Mouse (Mus musculus) megakaryocyte, embryonic 14.5 days (primary cell): ENCODE data around the gene Akt2. TPM values are rescaled to one million over a fixed set of nuclear protein-coding genes. Genes with fewer than 3 reads are reported as not detected.
A peak's percentile ranks its signal among the peaks of the same experiment; 100 is the strongest.

Source experiments
- H3K27me3 ChIP-seq: replicated peaks from 2 replicates; pipeline ENCODE3; 2012; ENCODE audit warnings: inconsistent platforms
- H3K36me3 ChIP-seq: replicated peaks from 2 replicates; pipeline ENCODE3; 2012; ENCODE audit warnings: low read length, inconsistent platforms, mixed read lengths
- H3K4me1 ChIP-seq: 2 replicates; pipeline ENCODE4 v1.6.1; 2012; ENCODE audit warnings: inconsistent platforms
- H3K4me3 ChIP-seq: replicated peaks from 2 replicates; pipeline ENCODE3; 2012; ENCODE audit warnings: moderate library complexity, mild to moderate bottlenecking, inconsistent platforms
- H3K9me3 ChIP-seq: 2 replicates; pipeline ENCODE4 v1.6.1; 2012; ENCODE audit warnings: inconsistent platforms
- FLI1 ChIP-seq: IDR thresholded peaks from 2 replicates; pipeline ENCODE4 v1.6.1; 2012; ENCODE audit warnings: low read length, inconsistent platforms, mixed read lengths
- GATA1 ChIP-seq: IDR thresholded peaks from 3 replicates; pipeline ENCODE4 v1.6.1; 2012; ENCODE audit warnings: mixed read lengths, low read length, inconsistent platforms, borderline replicate concordance
- polyA plus RNA-seq: library from polyadenylated mRNA; stranded (reverse); fragments of >175 nt; gene quantifications from 2 replicates; pipeline ENCODE4 v1.2.3, GENCODE M21; 2012; ENCODE audit warnings: low replicate concordance; ENCODE audit not compliant: insufficient read depth

Akt2 gene
- polyA plus RNA-seq, 1 experiment: 72.3 TPM

DNA sequence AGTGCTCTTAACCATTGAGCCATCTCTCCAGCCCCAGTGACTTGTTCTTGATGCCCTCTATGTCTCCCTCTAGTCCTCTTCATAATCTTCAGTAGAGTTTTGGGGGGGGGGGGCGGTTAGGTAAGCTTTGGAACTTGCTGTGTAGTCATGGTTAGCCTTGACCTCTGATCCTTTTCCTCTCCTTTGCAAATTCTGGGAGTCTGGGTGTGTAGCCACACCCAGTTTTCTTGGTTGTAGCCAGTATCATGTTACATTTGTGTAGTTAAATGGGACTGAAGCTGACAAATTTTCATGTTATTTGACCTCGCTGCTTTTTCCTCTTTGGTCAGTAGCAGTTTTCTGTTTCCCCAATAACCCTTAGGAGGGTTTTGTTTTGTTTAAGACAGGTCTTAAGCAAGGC lies 4.5 kb upstream of the Akt2 start:
- Histone ChIP-seq H3K4me3 (no peak overlapping the region), H3K4me1 (peaks cover 16% of the 10 kb centered on the region; the same call in 1 of the 2 replicates), H3K27me3 (no peaks in the 10 kb centered on the region), H3K36me3 (peaks cover 36% of the 10 kb centered on the region), H3K9me3 (no peaks in the 10 kb centered on the region)
- TF ChIP-seq FLI1 (no peak), GATA1 (no peak)

DNA sequence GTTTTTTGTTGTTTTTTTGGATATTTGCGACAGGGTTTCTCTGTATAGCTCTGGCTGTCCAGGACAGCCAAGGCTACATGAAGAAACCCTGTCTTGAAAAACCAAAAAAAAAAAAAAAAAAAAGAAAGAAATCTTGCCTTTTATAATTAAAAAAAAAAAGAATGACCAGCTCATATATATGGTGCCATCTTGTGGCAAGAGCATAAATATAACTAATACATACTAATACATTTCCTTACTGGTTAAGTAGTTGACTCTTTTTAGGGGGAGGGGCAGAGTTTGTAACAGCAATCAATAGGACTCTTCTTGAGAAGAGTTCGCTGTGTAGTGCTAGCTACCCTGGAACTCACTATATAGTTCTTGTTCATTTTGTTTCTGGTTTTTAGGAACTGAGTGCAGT lies 3.6 kb upstream of the Akt2 start:
- Histone ChIP-seq H3K9me3 (no peaks in the 10 kb centered on the region), H3K4me1 (peaks cover 20% of the 10 kb centered on the region), H3K27me3 (no peaks in the 10 kb centered on the region), H3K36me3 (peaks cover 28% of the 10 kb centered on the region), H3K4me3 (no peak overlapping the region)
- TF ChIP-seq GATA1: no peak

DNA sequence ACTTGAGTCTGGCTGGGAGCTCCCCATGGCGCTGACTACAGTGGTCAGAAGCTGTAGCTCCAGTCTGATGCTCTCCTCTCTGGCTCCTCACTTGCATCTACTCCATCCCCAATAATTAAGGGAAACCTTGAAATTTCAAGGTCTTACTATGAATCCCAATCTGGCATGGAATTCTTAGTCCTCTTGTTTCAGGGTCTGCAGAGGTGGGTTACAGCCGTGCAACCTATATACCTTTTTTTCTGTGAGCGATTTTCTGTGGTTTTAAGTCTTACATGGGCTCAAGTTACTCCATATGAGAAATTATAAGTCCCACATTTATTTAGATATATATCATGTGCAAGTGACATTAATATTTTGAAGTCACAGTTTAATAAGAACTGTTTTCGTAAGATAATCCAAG lies 1.3 kb upstream of the Akt2 start:
- Histone ChIP-seq H3K36me3 (peaks cover 30% of the 10 kb centered on the region), H3K4me1 (peaks cover 43% of the 10 kb centered on the region), H3K27me3 (no peaks in the 10 kb centered on the region), H3K9me3 (no peaks in the 10 kb centered on the region), H3K4me3 (no peak overlapping the region)
- TF ChIP-seq GATA1: no peak
- TF ChIP-seq FLI1: no peak

DNA sequence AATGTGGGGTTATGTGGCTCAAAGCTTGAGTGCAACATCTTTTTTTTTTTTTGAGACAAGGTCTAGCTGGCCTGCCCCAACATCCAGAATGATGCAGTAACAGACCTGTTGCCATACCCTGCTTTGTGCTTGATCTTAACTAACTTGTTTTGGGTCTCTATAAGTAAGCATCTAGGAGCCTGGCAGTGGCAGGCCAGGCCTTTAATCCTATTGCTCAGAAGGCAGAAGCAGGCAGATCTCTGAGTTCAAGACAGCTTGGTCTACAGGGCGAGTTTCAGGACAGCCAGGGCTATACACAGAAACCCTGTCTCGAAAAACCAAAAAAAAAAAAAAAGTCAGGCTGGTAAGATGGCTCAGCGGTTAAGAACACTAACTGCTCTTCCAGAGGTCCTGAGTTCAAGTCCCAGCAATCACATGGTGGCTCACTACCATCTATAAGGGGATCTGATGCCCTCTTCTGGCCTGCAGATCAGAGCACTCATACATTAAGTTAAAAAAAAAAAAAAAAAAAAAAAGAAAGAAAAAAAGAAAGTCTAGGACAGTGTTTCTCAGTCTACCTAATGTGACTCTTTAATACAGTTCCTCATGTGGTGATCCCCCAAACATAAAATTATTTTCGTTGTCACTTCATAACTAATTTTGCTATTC lies 662 bp upstream of the Akt2 start:
- Histone ChIP-seq H3K9me3 (no peaks in the 10 kb centered on the region), H3K27me3 (no peaks in the 10 kb centered on the region), H3K36me3 (peaks cover 28% of the 10 kb centered on the region), H3K4me3 (peak overlapping the region; percentile 96), H3K4me1 (peaks cover 49% of the 10 kb centered on the region)
- no peak for TF ChIP-seq GATA1
- no peak for TF ChIP-seq FLI1

DNA sequence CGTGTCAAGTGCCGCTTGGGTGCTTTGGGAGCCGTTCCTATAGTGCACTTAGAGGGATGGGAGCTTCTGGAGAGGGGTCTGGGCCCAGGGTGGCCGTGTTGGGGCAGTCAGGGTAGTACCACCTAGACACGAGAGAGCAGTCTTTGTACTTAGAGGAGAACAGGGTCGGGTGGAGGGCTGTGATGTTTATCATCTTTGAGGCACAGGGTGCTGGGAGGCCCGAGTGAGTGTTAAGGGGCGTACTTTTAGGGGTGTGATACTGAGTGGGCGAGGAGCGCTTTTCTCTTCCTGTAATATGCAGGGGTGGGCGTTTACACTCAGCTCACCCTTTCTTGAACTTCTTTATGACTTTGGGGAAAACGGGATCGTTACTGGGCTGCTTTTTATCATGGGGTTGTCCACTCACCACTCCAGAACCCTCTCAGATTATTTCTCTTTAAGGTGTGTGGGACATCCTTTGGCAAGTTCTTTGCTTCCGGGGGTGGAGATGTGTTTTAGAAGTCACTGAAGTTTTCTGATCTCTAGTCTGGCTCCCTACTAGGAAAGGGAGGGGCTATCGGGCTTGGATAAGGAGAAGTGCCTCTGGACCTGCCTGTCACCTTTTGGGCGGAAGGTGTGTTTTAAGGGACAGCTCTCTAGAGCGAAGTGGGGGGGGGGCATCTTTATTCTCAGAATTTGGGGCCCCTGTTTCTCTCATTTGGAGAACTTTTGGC lies 1.0 kb downstream of the Akt2 start:
- Histone ChIP-seq H3K4me3 (peak overlapping the region; percentile 96), H3K36me3 (peaks cover 38% of the 10 kb centered on the region), H3K27me3 (no peaks in the 10 kb centered on the region), H3K4me1 (peaks cover 57% of the 10 kb centered on the region), H3K9me3 (no peaks in the 10 kb centered on the region)
- TF ChIP-seq GATA1: no peak
- no peak for TF ChIP-seq FLI1

- H3K4me3 ChIP-seq: peak overlapping the region; percentile 96
- no peaks in the 10 kb centered on the region for H3K9me3 ChIP-seq
- TF ChIP-seq FLI1 (no peak), GATA1 (no peak)
- H3K36me3 ChIP-seq: peaks cover 44% of the 10 kb centered on the region
- H3K27me3 ChIP-seq: no peaks in the 10 kb centered on the region
- H3K4me1 ChIP-seq: peaks cover 60% of the 10 kb centered on the region
These were observed 1.7 kb downstream of the Akt2 start for GRCm38 (mm10) chr7:27592934-27593645.

- no peaks in the 10 kb centered on the region for H3K9me3 ChIP-seq
- H3K4me3 ChIP-seq: peak overlapping the region; percentile 78
- peaks cover 94% of the 10 kb centered on the region for H3K4me1 ChIP-seq
- H3K27me3 ChIP-seq: no peaks in the 10 kb centered on the region
- TF ChIP-seq GATA1 (no peak), FLI1 (no peak)
- peaks cover 69% of the 10 kb centered on the region for H3K36me3 ChIP-seq
These were observed 5.5 kb downstream of the Akt2 start for GRCm38 (mm10) chr7:27596586-27597503.

DNA sequence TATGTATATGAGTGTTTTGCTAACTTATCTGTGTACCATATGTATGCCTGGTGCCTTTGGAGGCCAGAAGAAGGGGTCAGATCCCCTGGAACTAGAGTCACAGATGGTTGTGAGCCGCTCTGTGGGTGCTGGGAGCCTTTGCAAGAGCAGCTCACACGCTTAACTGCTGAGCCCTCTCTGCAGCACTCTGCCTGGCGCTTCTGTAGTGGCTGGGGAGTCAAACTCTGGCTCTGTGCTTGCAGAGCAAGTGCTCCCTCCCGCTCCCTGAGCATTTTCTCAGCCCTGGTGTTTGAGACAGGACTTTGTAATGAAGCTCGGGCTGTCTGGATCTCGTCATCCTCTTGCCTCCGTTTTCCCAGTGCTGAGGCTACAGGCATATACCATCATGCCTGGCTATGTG lies 6.7 kb downstream of the Akt2 start:
- H3K36me3 ChIP-seq: peaks cover 72% of the 10 kb centered on the region
- H3K4me3 ChIP-seq: peak overlapping the region; percentile 48
- no peak for TF ChIP-seq FLI1
- no peak for TF ChIP-seq GATA1
- no peaks in the 10 kb centered on the region for H3K9me3 ChIP-seq
- peaks cover 100% of the 10 kb centered on the region for H3K4me1 ChIP-seq
- H3K27me3 ChIP-seq: no peaks in the 10 kb centered on the region

GRCm38 (mm10) chr7:27601628-27602027 lies 10.3 kb downstream of the Akt2 start:
- Histone ChIP-seq H3K36me3 (peaks cover 73% of the 10 kb centered on the region), H3K4me1 (peaks cover 100% of the 10 kb centered on the region)

More at GRCm38 (mm10) chr7:27601628-27602027, 10.3 kb downstream of the Akt2 start:
- Histone ChIP-seq H3K9me3 (no peaks in the 10 kb centered on the region), H3K4me3 (peak overlapping the region; percentile 19), H3K27me3 (no peaks in the 10 kb centered on the region)
- no peak for TF ChIP-seq FLI1
- TF ChIP-seq GATA1: no peak
